Mouse (Mus musculus) bone marrow, adult 2 months (tissue): ENCODE data around the gene Dedd. TPM values are rescaled to one million over a fixed set of nuclear protein-coding genes. Genes with fewer than 3 reads are reported as not detected.
"Not testable (repeated sequence)": the region's sequence is repeated elsewhere in the genome, so short reads cannot be mapped to it uniquely, and the experiment has no call there.

Source experiments
- H3K27ac ChIP-seq: fragments of 200-500 bp; 2 replicates; pipeline ENCODE4 v1.5.1; 2012; ENCODE audit warnings: low read depth, mild to moderate bottlenecking, control low read depth, inconsistent platforms, low read length; ENCODE audit not compliant: control insufficient read depth, poor library complexity, insufficient read depth
- H3K4me1 ChIP-seq: fragments of 200-500 bp; 2 replicates; pipeline ENCODE4 v1.6.1; 2011; ENCODE audit warnings: low read length; ENCODE audit not compliant: control insufficient read depth, insufficient read depth
- H3K4me3 ChIP-seq: fragments of 200-500 bp; replicated peaks from 2 replicates; pipeline ENCODE3; 2011; ENCODE audit warnings: mild to moderate bottlenecking, low read depth, low read length, control low read depth; ENCODE audit not compliant: control insufficient read depth
- CTCF ChIP-seq: fragments of 200-500 bp; IDR thresholded peaks from 2 replicates; pipeline ENCODE4 v1.5.1; 2011; ENCODE audit warnings: low read length, control low read depth; ENCODE audit not compliant: control insufficient read depth, insufficient read depth
- POLR2A ChIP-seq: fragments of 200-500 bp; IDR thresholded peaks from 2 replicates; pipeline ENCODE4 v1.6.1; 2011; ENCODE audit warnings: low read depth, mild to moderate bottlenecking, control low read depth, low read length, borderline replicate concordance; ENCODE audit not compliant: control insufficient read depth
- WGBS: fragments of 180-500 bp; shearing (Covaris S2); methylation state at CpG from one replicate; pipeline ENCODE4 v1.1.7; 2018; 5-methylcytosine and 5-hydroxymethylcytosine counted together
- polyA plus RNA-seq: library from polyadenylated mRNA; stranded (reverse); fragments of >200 nt; gene quantifications from 2 replicates; pipeline ENCODE4 v1.2.4, GENCODE M21; 2011; ENCODE audit warnings: low replicate concordance; ENCODE audit not compliant: missing spikeins, insufficient read depth, insufficient read length

Dedd gene
- polyA plus RNA-seq, 1 experiment = 49.7 TPM

DNA sequence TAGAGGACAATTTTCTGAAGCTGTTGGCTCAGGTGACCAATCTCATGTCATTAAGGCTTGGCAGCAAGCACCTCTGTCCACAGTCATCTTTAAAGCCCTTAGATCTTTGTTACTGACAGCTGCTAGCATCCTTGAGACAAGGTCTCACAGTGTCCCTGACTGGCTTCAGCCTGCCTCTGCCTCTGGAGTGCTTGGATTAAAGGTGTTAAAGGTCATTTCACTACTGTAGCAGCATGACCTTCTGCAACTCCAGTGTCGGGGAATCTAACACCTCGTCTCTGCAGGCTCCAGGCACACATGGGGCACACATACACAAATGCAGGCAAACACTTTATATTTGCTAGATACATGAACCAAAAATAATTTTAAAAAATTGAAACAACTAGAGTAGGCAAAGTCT, 3.4 kb upstream of the Dedd start:
- Histone ChIP-seq H3K4me1 (no peaks in the 10 kb centered on the region; the same call in 1 of the 2 replicates), H3K4me3 (no peak overlapping the region), H3K27ac (no peak overlapping the region)
- TF ChIP-seq CTCF = no peak
- 89% methylated on average over 2 of the region's 2 CpGs for WGBS

DNA sequence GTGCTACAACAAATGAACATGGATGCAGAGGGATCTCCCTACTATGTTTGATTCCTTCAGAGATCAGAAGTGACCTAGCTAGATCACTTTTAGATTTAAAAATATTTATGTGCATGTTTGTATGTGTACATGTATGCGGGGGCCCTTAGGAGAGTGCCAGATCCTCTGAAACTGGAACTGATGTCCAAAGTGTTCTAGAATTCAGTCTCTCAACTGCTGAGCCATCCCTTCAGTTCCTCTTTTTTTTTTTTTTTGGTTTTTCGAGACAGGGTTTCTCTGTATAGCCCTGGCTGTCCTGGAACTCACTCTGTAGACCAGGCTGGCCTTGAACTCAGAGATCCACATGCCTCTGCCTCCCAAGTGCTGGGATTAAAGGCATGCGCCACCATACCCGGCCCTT, 2.4 kb upstream of the Dedd start:
- WGBS = 32% methylated on average over 4 of the region's 4 CpGs
- not testable (repeated sequence) for H3K27ac ChIP-seq

DNA sequence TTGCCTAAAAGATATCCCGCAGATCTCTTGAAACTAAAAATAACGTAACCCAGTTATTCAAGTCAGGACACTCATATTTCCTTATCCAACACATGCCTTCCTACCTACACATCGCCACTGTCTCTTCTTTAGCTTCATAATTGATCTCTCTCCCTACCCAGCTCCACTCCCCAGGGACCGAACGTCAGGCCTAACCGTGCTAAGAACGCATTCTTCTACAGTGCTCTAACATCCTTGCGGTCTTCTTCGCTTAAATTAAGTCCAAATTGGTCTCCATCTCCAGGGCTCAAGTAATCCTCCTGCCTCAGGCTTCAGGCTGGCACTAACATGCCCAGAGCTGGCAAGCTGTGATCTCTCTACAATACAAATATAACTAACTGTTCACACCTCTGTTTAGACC, 701 bp upstream of the Dedd start:
- peak overlapping the region; percentile 99; the same call in 1 of the 2 replicates for H3K27ac ChIP-seq
- H3K4me1 ChIP-seq = peaks cover 1% of the 10 kb centered on the region; the same call in 1 of the 2 replicates
- 33% methylated on average over 9 of the region's 9 CpGs for WGBS
- TF ChIP-seq CTCF (no peak), POLR2A (no peak)
- H3K4me3 ChIP-seq = peak overlapping the region; percentile 85

More for the DNA sequence above, 2.4 kb upstream of the Dedd start:
- H3K4me3 ChIP-seq, H3K4me1 ChIP-seq: not testable (repeated sequence)

DNA sequence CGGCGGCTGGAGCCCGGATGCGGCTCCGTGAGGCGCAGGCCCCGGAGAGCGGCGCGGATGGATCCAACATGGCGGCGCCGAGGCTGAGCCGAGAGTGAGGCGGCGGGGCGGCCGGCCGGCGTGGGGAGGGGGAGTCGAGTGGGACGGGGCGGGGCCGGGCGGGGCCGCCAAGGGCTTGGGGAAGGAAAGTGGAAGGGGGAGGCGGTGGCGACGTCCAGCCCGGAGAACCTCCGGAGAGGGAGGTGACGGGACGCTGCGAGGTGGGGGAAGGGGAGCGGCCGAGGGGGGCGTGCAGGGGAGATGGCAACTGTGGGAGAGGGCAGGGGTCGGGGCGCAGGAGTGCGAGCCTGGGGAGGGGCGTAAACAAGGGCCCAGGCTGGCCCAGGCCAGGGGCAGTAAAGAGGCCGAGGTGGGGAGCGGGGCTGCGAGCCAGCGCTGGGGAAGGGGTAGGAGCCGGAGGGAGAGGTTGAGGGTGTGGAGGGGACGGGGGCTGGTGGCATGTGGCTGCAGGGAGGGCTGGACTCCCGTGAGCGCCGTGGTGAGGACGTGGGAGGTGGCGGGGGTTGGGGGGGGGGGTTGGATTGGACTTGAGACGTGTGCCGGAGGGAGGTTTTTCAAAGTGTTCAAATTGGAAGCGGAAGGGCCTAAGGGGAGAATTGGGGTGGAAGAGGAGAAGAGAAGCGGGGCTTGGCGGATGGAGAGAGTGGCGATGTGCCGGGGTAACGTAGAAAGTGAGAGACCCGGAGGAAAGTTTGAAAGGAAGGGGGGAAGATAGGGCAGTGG, 679 bp downstream of the Dedd start:
- Histone ChIP-seq H3K4me3 (peak overlapping the region; percentile 82), H3K4me1 (peaks cover 1% of the 10 kb centered on the region; the same call in 1 of the 2 replicates), H3K27ac (peak overlapping the region; percentile 99)
- WGBS = 2% methylated on average over 52 of the region's 61 CpGs
- TF ChIP-seq POLR2A (peak; percentile 39; the same call in 1 of the 2 replicates), CTCF (no peak)

DNA sequence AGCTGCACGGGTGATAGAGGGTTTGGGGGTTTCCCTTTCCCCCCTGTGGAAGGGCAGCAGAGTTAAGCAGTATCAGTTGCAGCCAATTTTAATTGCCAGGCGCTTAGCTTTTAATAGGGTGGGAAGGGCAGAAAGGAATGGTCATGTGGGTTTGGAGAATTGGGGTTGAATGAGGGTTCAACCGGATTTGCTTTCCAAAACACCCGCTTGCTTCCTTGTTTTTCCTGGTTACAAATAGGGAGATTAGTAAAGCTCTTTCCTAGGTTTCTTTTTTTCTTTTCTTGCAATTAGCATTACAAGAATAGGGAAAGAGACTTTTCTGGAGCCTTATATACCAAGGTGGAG, 1.2 kb downstream of the Dedd start:
- Histone ChIP-seq H3K4me3 (peak overlapping the region; percentile 82), H3K4me1 (peaks cover 1% of the 10 kb centered on the region; the same call in 1 of the 2 replicates), H3K27ac (peak overlapping the region; percentile 56; the same call in 1 of the 2 replicates)
- TF ChIP-seq CTCF (no peak), POLR2A (no peak)
- WGBS = under 1% methylated on average over 4 of the region's 4 CpGs

DNA sequence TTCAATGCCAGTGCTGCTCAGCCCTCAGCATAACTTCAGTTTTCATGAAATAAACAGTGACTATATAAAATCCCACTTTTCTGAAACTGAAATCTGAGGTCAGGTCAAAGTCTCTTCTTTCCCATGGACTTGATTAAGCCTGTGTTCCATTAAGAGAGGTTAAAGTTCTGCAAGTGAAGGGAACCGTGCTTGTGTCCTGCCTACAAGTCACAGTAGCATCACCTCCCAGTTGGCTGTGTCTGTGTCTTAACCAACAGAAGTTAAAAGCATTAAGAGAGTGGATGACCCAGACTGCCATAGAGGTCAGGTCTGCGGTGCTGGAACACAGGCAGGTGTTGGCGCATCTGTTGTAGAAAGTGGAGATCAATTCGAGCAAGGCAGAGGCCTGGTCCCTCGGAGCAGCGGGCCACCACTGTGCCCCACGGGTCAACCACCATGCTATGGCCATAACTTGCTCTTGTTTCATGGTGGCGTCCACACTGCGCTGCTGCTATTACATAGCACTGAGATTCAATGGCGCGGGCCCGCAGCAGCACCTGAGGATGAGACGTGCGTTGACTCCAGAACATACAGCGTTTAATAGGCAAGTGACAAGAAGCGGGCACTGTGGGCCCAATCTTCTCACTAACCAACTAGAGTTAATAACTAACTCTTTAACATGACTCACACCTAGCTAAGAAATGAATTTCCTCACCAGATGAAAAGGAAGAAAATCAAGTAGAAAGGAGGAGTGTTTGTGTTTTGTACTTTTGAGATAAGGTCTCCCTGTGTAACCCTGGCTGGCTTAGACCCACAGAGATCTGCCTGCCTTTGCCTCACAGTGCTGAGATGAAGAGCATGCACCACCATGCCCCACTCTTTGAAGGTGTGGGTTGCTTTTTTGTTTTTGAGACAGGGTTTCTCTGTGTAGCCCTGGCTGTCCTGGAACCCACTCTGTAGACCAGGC, 13.6 kb downstream of the Dedd start:
- TF ChIP-seq CTCF (no peak), POLR2A (no peak)
- WGBS = 93% methylated on average over 16 of the region's 16 CpGs
- no peak overlapping the region for H3K27ac ChIP-seq
- H3K4me1 ChIP-seq = no peaks in the 10 kb centered on the region; the same call in 1 of the 2 replicates
- no peak overlapping the region for H3K4me3 ChIP-seq

DNA sequence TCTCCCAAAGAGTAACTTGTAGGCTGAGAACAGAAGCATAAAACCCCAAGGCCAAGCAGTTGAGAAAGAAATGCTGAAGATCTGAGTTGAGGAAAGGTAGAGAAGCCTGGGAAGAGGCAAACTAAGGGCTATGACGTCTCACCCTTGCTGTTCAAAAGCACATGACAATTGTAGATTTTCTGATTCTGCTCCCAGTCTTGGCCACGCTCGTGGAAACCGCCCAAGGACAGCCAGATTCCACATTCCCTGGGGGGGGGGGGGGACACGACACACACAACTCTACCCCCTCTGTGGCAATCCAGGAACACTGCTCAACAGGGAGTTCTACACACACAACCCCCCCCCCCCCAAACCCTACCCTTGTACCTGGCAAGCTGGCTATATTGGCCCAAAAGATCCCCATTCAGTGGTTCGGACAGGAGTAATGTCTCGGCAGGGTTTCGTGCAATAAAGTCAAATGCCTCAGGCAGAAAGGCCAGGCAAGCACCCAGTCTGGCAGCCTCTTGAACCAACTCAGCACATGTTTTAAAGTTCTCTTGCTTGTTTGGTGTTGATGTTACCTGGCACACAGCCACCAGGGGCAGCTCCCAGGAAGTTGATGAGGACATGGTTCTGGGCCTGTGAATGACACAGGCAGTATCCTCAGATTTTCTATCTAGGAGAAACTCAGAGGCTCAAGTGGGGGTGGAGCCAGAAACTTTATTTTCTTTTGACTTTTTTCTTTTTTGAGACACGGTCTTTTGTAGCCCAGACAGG, 15.2 kb downstream of the Dedd start:
- H3K4me1 ChIP-seq = no peaks in the 10 kb centered on the region; the same call in 1 of the 2 replicates
- TF ChIP-seq POLR2A (no peak), CTCF (no peak)
- 84% methylated on average over 9 of the region's 9 CpGs for WGBS
- no peak overlapping the region for H3K27ac ChIP-seq
- no peak overlapping the region for H3K4me3 ChIP-seq

DNA sequence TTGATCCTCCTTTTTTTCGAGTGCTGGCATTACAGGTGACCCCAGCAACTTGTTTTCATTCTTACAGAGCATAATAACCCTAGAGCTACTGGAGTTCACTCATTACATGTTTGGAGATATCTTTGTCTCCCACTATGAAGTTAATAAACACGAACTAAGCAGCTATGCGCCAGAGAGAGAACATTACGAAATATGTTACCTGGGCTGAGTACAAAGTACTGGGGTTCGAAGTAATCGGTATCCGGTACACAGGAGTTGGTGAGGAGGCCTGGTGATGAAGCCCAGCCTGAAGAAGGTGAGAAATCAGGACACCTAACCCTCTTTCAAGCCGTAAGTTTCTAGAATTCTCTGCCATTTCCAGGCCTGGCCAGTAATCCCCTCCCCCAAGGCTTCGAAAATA, 15.8 kb downstream of the Dedd start:
- no peak for TF ChIP-seq POLR2A
- Histone ChIP-seq H3K4me1 (no peaks in the 10 kb centered on the region; the same call in 1 of the 2 replicates), H3K4me3 (peak overlapping the region; percentile 20), H3K27ac (no peak overlapping the region)
- WGBS = 68% methylated on average over 9 of the region's 9 CpGs
